Mouse (Mus musculus): ENCODE measurements around the gene Pou2f1. TPM values are rescaled to one million over a fixed set of nuclear protein-coding genes. Genes with fewer than 3 reads are reported as not detected.
A peak's percentile ranks its signal among the peaks of the same experiment; 100 is the strongest.

Pou2f1 gene
- total and polyA plus RNA-seq, 2 experiments from 2014 or later, result 21.5 to 27.2 TPM

GRCm38 (mm10) chr1:165843586-165843985 is 158.9 kb downstream of the Pou2f1 start:
- no peak overlapping the region for H3K4me2 ChIP-seq (ENCODE audit: low read depth, low read length, poor library complexity, severe bottlenecking)
- H3K4me3 ChIP-seq (ENCODE audit: low read depth, low read length), result no peak overlapping the region
- ATAC-seq (ENCODE audit: low FRiP score) (no peak), DNase-seq (ENCODE audit: low spot score) (no peak)
- 74% methylated on average over 3 of the region's 3 CpGs for WGBS
- no peak for TF ChIP-seq CTCF (IDR thresholded peaks at IDR 0.05)
- no peaks in the 10 kb centered on the region for H3K9me3 ChIP-seq (ENCODE audit: low read length)
- no peaks in the 10 kb centered on the region for H3K36me3 ChIP-seq (ENCODE audit: insufficient read depth, low read length)
- no peaks in the 10 kb centered on the region for H3K4me1 ChIP-seq (ENCODE audit: insufficient read depth, low read length)
- H3K9ac ChIP-seq (replicated peaks; ENCODE audit: low read length, poor library complexity, severe bottlenecking), result no peak overlapping the region
- H3K27me3 ChIP-seq (ENCODE audit: insufficient read depth, low read length), result peaks cover 8% of the 10 kb centered on the region
- no peak overlapping the region for H3K27ac ChIP-seq (ENCODE audit: low read depth, low read length)

- Histone ChIP-seq H3K4me3 (ENCODE audit: low read depth, low read length) (no peak overlapping the region), H3K4me2 (ENCODE audit: low read depth, low read length, poor library complexity, severe bottlenecking) (no peak overlapping the region), H3K27ac (ENCODE audit: low read depth, low read length) (no peak overlapping the region), H3K27me3 (ENCODE audit: insufficient read depth, low read length) (peaks cover 8% of the 10 kb centered on the region), H3K9me3 (ENCODE audit: low read length) (no peaks in the 10 kb centered on the region), H3K9ac (replicated peaks; ENCODE audit: low read length, poor library complexity, severe bottlenecking) (no peak overlapping the region), H3K4me1 (ENCODE audit: insufficient read depth, low read length) (no peaks in the 10 kb centered on the region), H3K36me3 (ENCODE audit: insufficient read depth, low read length) (no peaks in the 10 kb centered on the region)
- DNase-seq (ENCODE audit: low spot score) (no peak), ATAC-seq (ENCODE audit: low FRiP score) (no peak)
- 76% methylated on average over 7 of the region's 7 CpGs for WGBS
- no peak for TF ChIP-seq CTCF (IDR thresholded peaks at IDR 0.05)
Measured at GRCm38 (mm10) chr1:165842170-165842569, 160.3 kb downstream of the Pou2f1 start.

DNA sequence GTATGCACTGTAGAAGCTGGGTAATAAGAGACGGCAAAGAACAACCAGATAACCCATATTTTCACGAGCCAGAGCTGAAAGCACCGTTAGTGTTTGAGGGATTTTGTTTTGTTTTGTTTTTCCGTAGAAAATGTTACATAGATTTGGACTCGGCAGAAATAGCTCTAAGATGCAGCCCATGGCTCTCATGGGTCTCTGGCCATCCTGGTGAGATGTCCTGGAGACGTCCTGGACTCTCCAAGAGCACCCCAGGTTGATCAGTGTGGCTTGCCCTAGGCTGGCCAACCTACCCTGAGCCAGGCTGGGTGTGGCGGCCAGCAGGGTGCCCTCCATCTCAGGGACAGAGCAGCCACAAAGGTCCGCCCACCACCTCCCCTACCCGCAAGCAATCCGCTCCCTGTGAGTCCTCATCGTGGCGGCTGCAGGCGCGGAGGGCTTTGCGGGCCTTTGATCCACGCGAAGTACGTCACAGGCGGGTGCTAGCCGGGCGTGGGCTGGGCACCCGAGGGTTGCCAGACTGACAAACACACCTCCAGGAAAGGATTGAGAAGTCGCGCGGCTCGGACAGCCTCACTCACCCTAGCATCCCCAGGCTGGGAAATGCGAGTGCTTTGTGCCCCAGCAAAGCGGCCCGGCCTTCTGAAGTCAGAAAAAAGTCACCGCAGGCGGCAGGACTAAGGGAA is 161.8 kb downstream of the Pou2f1 start:
- H3K9me3 ChIP-seq (ENCODE audit: low read length), result no peaks in the 10 kb centered on the region
- peak overlapping the region; percentile 63 for H3K4me2 ChIP-seq (ENCODE audit: low read depth, low read length, poor library complexity, severe bottlenecking)
- H3K27me3 ChIP-seq (ENCODE audit: insufficient read depth, low read length), result peaks cover 8% of the 10 kb centered on the region
- H3K27ac ChIP-seq (ENCODE audit: low read depth, low read length), result no peak overlapping the region
- H3K36me3 ChIP-seq (ENCODE audit: insufficient read depth, low read length), result no peaks in the 10 kb centered on the region
- ATAC-seq (ENCODE audit: low FRiP score) (no peak), DNase-seq (ENCODE audit: low spot score) (no peak)
- WGBS, result 10% methylated on average over 31 of the region's 31 CpGs
- no peaks in the 10 kb centered on the region for H3K4me1 ChIP-seq (ENCODE audit: insufficient read depth, low read length)
- peak overlapping the region; percentile 34 for H3K4me3 ChIP-seq (ENCODE audit: low read depth, low read length)
- no peak for TF ChIP-seq CTCF (IDR thresholded peaks at IDR 0.05)
- peak overlapping the region; percentile 52 for H3K9ac ChIP-seq (replicated peaks; ENCODE audit: low read length, poor library complexity, severe bottlenecking)

GRCm38 (mm10) chr1:165839201-165839600 is 163.3 kb downstream of the Pou2f1 start:
- H3K4me2 ChIP-seq (ENCODE audit: low read depth, low read length, poor library complexity, severe bottlenecking), result no peak overlapping the region
- H3K4me3 ChIP-seq (ENCODE audit: low read depth, low read length), result no peak overlapping the region
- TF ChIP-seq CTCF (IDR thresholded peaks at IDR 0.05), result no peak
- no peaks in the 10 kb centered on the region for H3K9me3 ChIP-seq (ENCODE audit: low read length)
- H3K4me1 ChIP-seq (ENCODE audit: insufficient read depth, low read length), result no peaks in the 10 kb centered on the region
- no peak overlapping the region for H3K9ac ChIP-seq (replicated peaks; ENCODE audit: low read length, poor library complexity, severe bottlenecking)
- WGBS, result 49% methylated on average over 4 of the region's 4 CpGs
- no peak overlapping the region for H3K27ac ChIP-seq (ENCODE audit: low read depth, low read length)
- H3K27me3 ChIP-seq (ENCODE audit: insufficient read depth, low read length), result peaks cover 8% of the 10 kb centered on the region
- H3K36me3 ChIP-seq (ENCODE audit: insufficient read depth, low read length), result no peaks in the 10 kb centered on the region
- DNase-seq (ENCODE audit: low spot score) (peak; percentile 74), ATAC-seq (ENCODE audit: low FRiP score) (no peak)

DNA sequence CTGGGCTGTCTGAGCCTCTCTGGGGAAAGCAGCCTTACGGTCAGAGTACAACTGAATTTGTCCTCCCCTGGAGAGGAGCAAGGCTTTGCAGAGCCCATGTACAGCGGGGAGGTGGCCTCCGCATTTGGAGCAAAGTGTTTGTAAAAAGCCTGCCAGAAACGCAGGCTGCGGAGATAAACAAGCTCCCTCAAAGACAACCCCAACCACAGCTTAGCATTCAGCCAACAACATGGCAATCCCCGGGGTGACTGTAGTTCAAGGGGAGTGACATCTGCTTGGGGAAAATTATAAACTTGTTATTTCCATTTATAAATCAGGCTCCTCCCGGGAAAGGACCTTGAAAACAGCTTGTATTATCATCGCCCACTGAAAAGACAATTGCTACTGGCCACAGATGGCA is 164.9 kb downstream of the Pou2f1 start:
- H3K4me2 ChIP-seq (ENCODE audit: low read depth, low read length, poor library complexity, severe bottlenecking), result no peak overlapping the region
- TF ChIP-seq CTCF (IDR thresholded peaks at IDR 0.05), result no peak
- H3K27me3 ChIP-seq (ENCODE audit: insufficient read depth, low read length), result peaks cover 2% of the 10 kb centered on the region; the same call in 1 of the 2 replicates
- H3K4me1 ChIP-seq (ENCODE audit: insufficient read depth, low read length), result no peaks in the 10 kb centered on the region
- no peak overlapping the region for H3K9ac ChIP-seq (replicated peaks; ENCODE audit: low read length, poor library complexity, severe bottlenecking)
- ATAC-seq (ENCODE audit: low FRiP score) (no peak), DNase-seq (ENCODE audit: low spot score) (no peak)
- H3K36me3 ChIP-seq (ENCODE audit: insufficient read depth, low read length), result no peaks in the 10 kb centered on the region
- no peaks in the 10 kb centered on the region for H3K9me3 ChIP-seq (ENCODE audit: low read length)
- no peak overlapping the region for H3K27ac ChIP-seq (ENCODE audit: low read depth, low read length)
- WGBS, result 22% methylated on average over 8 of the region's 8 CpGs
- no peak overlapping the region for H3K4me3 ChIP-seq (ENCODE audit: low read depth, low read length)

DNA sequence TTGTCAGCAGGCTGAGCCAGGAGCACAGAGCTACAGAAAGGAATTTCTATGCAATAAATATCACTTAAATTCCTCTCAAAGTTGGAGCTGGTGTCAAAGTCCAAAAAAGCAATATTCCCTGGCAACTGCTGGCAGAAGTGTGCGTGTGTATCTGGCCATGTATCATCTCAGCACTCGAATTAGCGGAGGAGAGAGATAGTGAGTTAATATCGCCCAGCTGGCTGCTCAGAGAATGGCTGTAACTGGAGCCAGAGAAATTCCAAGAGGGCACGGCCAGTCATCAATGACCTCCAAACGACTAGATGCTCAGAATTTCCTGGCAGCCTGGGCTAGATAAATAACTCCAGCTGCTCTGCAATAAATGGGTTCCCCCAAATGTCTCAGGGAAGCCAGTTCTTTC is 166.0 kb downstream of the Pou2f1 start:
- no peaks in the 10 kb centered on the region for H3K9me3 ChIP-seq (ENCODE audit: low read length)
- 49% methylated on average over 6 of the region's 6 CpGs for WGBS
- H3K9ac ChIP-seq (replicated peaks; ENCODE audit: low read length, poor library complexity, severe bottlenecking), result no peak overlapping the region
- H3K36me3 ChIP-seq (ENCODE audit: insufficient read depth, low read length), result no peaks in the 10 kb centered on the region
- no peak overlapping the region for H3K4me2 ChIP-seq (ENCODE audit: low read depth, low read length, poor library complexity, severe bottlenecking)
- TF ChIP-seq CTCF (IDR thresholded peaks at IDR 0.05), result no peak
- H3K4me3 ChIP-seq (ENCODE audit: low read depth, low read length), result no peak overlapping the region
- H3K4me1 ChIP-seq (ENCODE audit: insufficient read depth, low read length), result no peaks in the 10 kb centered on the region
- DNase-seq (ENCODE audit: low spot score), result no peak
- H3K27ac ChIP-seq (ENCODE audit: low read depth, low read length), result no peak overlapping the region
- no peaks in the 10 kb centered on the region for H3K27me3 ChIP-seq (ENCODE audit: insufficient read depth, low read length)
- no peak for ATAC-seq (ENCODE audit: low FRiP score)
